Mouse (Mus musculus) cerebellum, adult 2 months (tissue): ENCODE data around the gene Loxl4.

Experiments
- CTCF ChIP-seq: fragments of 200-500 bp; IDR thresholded peaks from 2 replicates; pipeline ENCODE4 v1.5.1; 2011; ENCODE audit warnings: low read depth, mild to moderate bottlenecking, control low read depth, low read length, moderate library complexity, borderline replicate concordance; ENCODE audit not compliant: insufficient read depth
- POLR2A ChIP-seq: fragments of 200-500 bp; IDR thresholded peaks from 2 replicates; pipeline ENCODE4 v1.6.1; 2011; ENCODE audit warnings: low read length, control low read depth, borderline replicate concordance; ENCODE audit not compliant: insufficient read depth

GRCm38 (mm10) chr19:42657769-42658168, 45.2 kb upstream of the Loxl4 start:
- TF ChIP-seq CTCF, result no peak
- no peak for TF ChIP-seq POLR2A
